Mouse (Mus musculus) kidney, embryonic 14.5 days (tissue): ENCODE results near the gene Klhl32. TPM values are rescaled to one million over a fixed set of nuclear protein-coding genes. Genes with fewer than 3 reads are reported as not detected.

Experiments
- ATAC-seq: fragments of 200-750 bp; cut with Nextera tagmentation; 2 replicates; pipeline ENCODE4 v1.8.0; 2017; ENCODE audit warnings: moderate number of reproducible peaks, mild to moderate bottlenecking, moderate TSS enrichment, moderate library complexity; ENCODE audit not compliant: low FRiP score, low TSS enrichment
- H3K27ac ChIP-seq: fragments of 300-500 bp; sonication (generic); 2 replicates; pipeline ENCODE4 v1.5.1; 2014; ENCODE audit warnings: low read depth, mild to moderate bottlenecking, low read length, moderate library complexity, mixed read lengths
- H3K27me3 ChIP-seq: fragments of 300-500 bp; sonication (generic); 2 replicates; pipeline ENCODE4 v1.6.1; 2014; ENCODE audit warnings: mild to moderate bottlenecking, low read length; ENCODE audit not compliant: control insufficient read depth, insufficient read depth
- H3K36me3 ChIP-seq: fragments of 300-500 bp; sonication (generic); 2 replicates; pipeline ENCODE4 v1.6.1; 2014; ENCODE audit warnings: low read length, mixed read lengths; ENCODE audit not compliant: control insufficient read depth, insufficient read depth
- H3K4me1 ChIP-seq: fragments of 300-500 bp; sonication (generic); 2 replicates; pipeline ENCODE4 v1.6.1; 2014; ENCODE audit warnings: low read length, mixed read lengths; ENCODE audit not compliant: control insufficient read depth, insufficient read depth
- H3K4me2 ChIP-seq: fragments of 300-500 bp; sonication (generic); replicated peaks from 2 replicates; pipeline ENCODE4 v1.6.1; 2014; ENCODE audit warnings: low read depth, mild to moderate bottlenecking, low read length
- H3K4me3 ChIP-seq: fragments of 300-500 bp; sonication (generic); 2 replicates; pipeline ENCODE4 v1.5.1; 2014; ENCODE audit warnings: mild to moderate bottlenecking, low read length
- H3K9ac ChIP-seq: fragments of 300-500 bp; sonication (generic); 2 replicates; pipeline ENCODE4 v1.6.1; 2014; ENCODE audit warnings: low read depth, mild to moderate bottlenecking, low read length, moderate library complexity
- H3K9me3 ChIP-seq: fragments of 300-500 bp; sonication (generic); 2 replicates; pipeline ENCODE4 v1.6.1; 2016; ENCODE audit warnings: low read length; ENCODE audit not compliant: control insufficient read depth
- WGBS: fragments of 180-500 bp; shearing (Covaris S2); extraction: QIAGEN DNeasy Blood & Tissue Kit; methylation state at CpG from one replicate; pipeline ENCODE4 v1.1.7; 2014; 5-methylcytosine and 5-hydroxymethylcytosine counted together
- polyA plus RNA-seq: library from polyadenylated mRNA; unstranded; fragments of >200 nt; fragmentation: Nextera tagmentation; extraction: Ambion mirVana; gene quantifications from 2 replicates; pipeline ENCODE4 v1.2.1, GENCODE M21; 2014

Gene Klhl32
- polyA plus RNA-seq, 1 experiment from 2014 or later = 2.5 TPM

GRCm38 (mm10) chr4:24800345-24800936 is 50.5 kb downstream of the Klhl32 start:
- Histone ChIP-seq H3K4me2 (no peak overlapping the region), H3K27ac (no peak overlapping the region), H3K27me3 (no peaks in the 10 kb centered on the region), H3K9me3 (no peaks in the 10 kb centered on the region), H3K36me3 (no peaks in the 10 kb centered on the region), H3K9ac (no peak overlapping the region), H3K4me1 (no peaks in the 10 kb centered on the region), H3K4me3 (no peak overlapping the region)
- no peak for ATAC-seq
- WGBS = 92% methylated on average over 9 of the region's 9 CpGs

- no peak overlapping the region for H3K4me2 ChIP-seq
- H3K27me3 ChIP-seq = no peaks in the 10 kb centered on the region
- 82% methylated on average over 6 of the region's 6 CpGs for WGBS
- no peaks in the 10 kb centered on the region for H3K9me3 ChIP-seq
- no peak overlapping the region for H3K9ac ChIP-seq
- H3K36me3 ChIP-seq = no peaks in the 10 kb centered on the region
- H3K4me1 ChIP-seq = no peaks in the 10 kb centered on the region
- ATAC-seq = no peak
- no peak overlapping the region for H3K4me3 ChIP-seq
- H3K27ac ChIP-seq = no peak overlapping the region
Measured at GRCm38 (mm10) chr4:24799037-24799436, 51.9 kb downstream of the Klhl32 start.

DNA sequence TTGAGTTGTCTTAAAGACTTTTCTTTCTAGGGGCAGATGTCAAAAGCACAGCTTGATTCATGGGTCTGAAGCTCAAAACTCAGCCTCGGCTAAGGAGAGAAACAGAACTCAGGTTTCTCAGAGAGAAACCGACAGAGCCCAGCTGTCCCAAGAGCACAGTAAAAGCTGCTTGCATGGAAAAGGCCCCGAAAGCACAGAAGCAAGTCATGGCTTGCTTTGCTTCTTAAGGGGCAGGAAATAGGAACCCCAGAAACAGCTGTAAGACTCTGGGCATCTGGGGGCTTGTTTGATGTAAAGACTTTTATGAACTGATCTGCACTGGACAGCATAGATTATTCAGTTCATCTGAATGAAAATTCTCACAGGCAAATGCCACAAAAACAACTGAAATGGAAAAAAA is 53.1 kb downstream of the Klhl32 start:
- Histone ChIP-seq H3K4me1 (no peaks in the 10 kb centered on the region), H3K9me3 (no peaks in the 10 kb centered on the region), H3K36me3 (no peaks in the 10 kb centered on the region), H3K4me3 (no peak overlapping the region), H3K27ac (no peak overlapping the region), H3K27me3 (no peaks in the 10 kb centered on the region), H3K4me2 (no peak overlapping the region), H3K9ac (no peak overlapping the region)
- ATAC-seq = no peak
- WGBS = 18% methylated on average over 3 of the region's 3 CpGs

- 81% methylated on average over 5 of the region's 5 CpGs for WGBS
- H3K27me3 ChIP-seq = no peaks in the 10 kb centered on the region
- H3K36me3 ChIP-seq = no peaks in the 10 kb centered on the region
- H3K4me3 ChIP-seq = no peak overlapping the region
- H3K4me1 ChIP-seq = no peaks in the 10 kb centered on the region
- ATAC-seq = no peak
- H3K9ac ChIP-seq = no peak overlapping the region
- H3K9me3 ChIP-seq = no peaks in the 10 kb centered on the region
- no peak overlapping the region for H3K4me2 ChIP-seq
- H3K27ac ChIP-seq = no peak overlapping the region
Measured at GRCm38 (mm10) chr4:24797280-24797679, 53.6 kb downstream of the Klhl32 start.

- Histone ChIP-seq H3K36me3 (no peaks in the 10 kb centered on the region), H3K4me2 (no peak overlapping the region), H3K4me3 (no peak overlapping the region), H3K27ac (no peak overlapping the region), H3K27me3 (no peaks in the 10 kb centered on the region), H3K9ac (no peak overlapping the region), H3K9me3 (no peaks in the 10 kb centered on the region), H3K4me1 (no peaks in the 10 kb centered on the region)
- no peak for ATAC-seq
- 75% methylated on average over 1 of the region's 1 CpGs for WGBS
Measured at GRCm38 (mm10) chr4:24796229-24796628, 54.7 kb downstream of the Klhl32 start.

DNA sequence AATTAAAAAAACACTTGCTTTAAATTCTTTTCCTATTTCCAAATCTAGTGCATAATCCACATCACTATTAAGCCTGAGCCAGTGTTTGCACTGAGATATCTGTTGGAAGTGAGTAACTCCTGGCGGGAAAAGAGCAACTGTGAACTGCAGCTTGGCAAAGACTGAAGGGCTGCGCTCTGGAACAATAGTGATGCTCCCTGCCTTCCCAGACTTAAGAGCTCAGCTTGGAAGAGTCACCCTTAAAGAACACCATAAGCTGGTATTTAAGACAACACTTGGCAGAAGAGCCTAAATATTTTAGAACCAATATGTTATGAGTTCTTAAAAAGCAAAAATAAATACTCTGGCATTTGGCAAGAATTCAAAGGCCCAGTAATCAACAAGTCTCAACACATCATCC is 55.7 kb downstream of the Klhl32 start:
- H3K27me3 ChIP-seq = no peaks in the 10 kb centered on the region
- no peaks in the 10 kb centered on the region for H3K4me1 ChIP-seq
- WGBS = 84% methylated on average over 2 of the region's 2 CpGs
- H3K4me2 ChIP-seq = no peak overlapping the region
- ATAC-seq = no peak
- no peak overlapping the region for H3K9ac ChIP-seq
- no peak overlapping the region for H3K27ac ChIP-seq
- H3K4me3 ChIP-seq = no peak overlapping the region
- no peaks in the 10 kb centered on the region for H3K9me3 ChIP-seq
- H3K36me3 ChIP-seq = no peaks in the 10 kb centered on the region

DNA sequence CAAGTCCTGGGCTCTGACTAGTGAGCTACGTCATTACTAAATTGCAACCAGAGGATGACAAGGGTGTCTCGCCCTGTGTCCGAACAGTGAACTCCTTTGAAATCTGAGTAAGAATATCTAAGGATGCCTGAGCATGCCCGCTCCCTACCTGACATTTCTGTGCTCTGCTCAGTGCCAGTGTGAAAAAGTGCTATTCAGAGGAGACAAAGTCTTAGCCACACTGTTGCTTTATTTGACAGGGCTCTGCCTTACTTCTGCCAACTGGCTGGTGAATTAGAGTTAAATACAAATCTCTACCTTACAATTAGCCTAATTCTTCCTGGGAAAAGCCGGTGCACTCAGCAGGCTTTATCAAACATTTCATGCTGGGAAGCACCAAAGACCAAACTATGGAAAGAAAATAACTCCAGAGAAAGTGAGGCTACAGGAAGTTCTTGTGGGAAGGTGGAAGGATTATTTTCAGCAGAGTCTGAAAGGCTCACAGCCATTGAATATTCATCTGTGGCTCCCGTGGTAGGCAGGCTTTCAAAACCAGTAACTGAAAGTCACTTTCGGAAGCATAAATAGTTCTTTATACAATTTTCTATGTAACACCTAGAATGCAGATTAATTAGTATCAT is 57.1 kb downstream of the Klhl32 start:
- Histone ChIP-seq H3K9ac (no peak overlapping the region), H3K4me3 (no peak overlapping the region), H3K36me3 (no peaks in the 10 kb centered on the region), H3K27me3 (no peaks in the 10 kb centered on the region), H3K9me3 (no peaks in the 10 kb centered on the region), H3K27ac (no peak overlapping the region), H3K4me1 (no peaks in the 10 kb centered on the region), H3K4me2 (no peak overlapping the region)
- 55% methylated on average over 7 of the region's 7 CpGs for WGBS
- no peak for ATAC-seq

DNA sequence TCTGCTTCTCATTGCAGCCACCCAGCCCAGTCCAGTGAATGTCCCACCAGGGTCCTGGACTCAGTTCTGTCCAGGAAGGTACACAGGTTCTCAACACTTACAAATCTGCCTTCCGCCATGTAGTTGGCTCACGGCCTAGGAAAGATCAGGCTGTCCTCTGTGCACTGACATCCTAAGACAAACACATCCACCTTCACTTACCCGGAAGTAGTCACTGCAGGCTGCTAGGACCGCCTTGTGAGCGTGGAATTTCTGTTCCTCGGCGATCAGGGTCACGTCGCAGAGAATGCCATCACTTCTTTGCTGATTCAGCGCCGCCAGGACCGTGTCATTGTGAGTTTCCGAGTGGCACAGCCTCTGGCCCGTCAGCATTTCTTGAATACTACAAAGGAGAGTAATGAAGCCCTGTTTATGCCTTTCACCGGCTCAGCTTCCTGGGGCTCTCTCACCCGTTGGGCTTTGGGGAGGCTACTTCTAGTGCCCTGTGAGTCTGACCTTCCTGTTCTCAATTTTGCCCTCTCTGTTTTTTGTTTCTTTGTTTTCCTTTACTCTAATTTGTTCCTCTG is 58.4 kb downstream of the Klhl32 start:
- Histone ChIP-seq H3K36me3 (no peaks in the 10 kb centered on the region), H3K27me3 (no peaks in the 10 kb centered on the region), H3K9ac (no peak overlapping the region), H3K4me3 (no peak overlapping the region), H3K4me1 (no peaks in the 10 kb centered on the region), H3K4me2 (no peak overlapping the region; the same call in 1 of the 2 replicates), H3K27ac (no peak overlapping the region), H3K9me3 (no peaks in the 10 kb centered on the region)
- 0 out of 2 replicates have a peak, but pooled peaks have one; percentile 12 for ATAC-seq
- WGBS = 56% methylated on average over 16 of the region's 16 CpGs

GRCm38 (mm10) chr4:24789331-24789730 is 61.6 kb downstream of the Klhl32 start:
- Histone ChIP-seq H3K9me3 (no peaks in the 10 kb centered on the region), H3K27ac (no peak overlapping the region), H3K4me3 (no peak overlapping the region), H3K9ac (no peak overlapping the region), H3K4me2 (no peak overlapping the region), H3K27me3 (no peaks in the 10 kb centered on the region), H3K36me3 (no peaks in the 10 kb centered on the region), H3K4me1 (no peaks in the 10 kb centered on the region)
- 97% methylated on average over 1 of the region's 1 CpGs for WGBS
- no peak for ATAC-seq
